Mouse (Mus musculus): ENCODE data around the gene Il33.

DNA sequence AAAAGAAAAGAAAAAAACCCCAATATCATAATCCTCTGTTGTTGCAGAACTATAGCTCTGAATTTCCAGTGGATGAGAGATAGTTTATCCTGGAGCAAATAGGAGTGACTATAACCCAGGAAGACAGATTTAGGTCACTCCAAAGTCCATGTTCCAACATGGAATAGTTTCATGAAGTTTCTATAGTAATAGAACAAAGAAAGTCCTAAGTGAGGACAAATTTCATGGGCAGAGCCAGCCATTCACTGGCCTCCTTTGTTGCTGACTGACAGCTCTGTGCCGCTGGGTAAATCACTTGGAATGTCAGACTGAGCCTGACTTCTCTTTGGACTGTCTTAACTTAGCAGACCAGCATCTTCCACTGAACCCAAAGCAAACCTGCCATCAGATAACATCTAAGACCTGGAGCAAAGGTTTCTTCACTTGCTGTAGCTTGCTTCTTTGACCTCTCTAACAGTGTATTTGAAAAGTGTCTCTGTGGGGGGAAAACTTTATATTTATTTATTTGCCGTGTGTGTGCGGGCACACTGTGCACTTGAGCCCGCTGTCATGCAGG, 31.1 kb upstream of the Il33 start:
- TF ChIP-seq POLR2A (IDR thresholded peaks at IDR 0.05; ENCODE audit: low read depth, low read length) (no peak), CTCF (IDR thresholded peaks at IDR 0.05; ENCODE audit: borderline replicate concordance, insufficient read depth, low read length) (no peak)

All from embryonic fibroblast, embryonic 13.5 days (primary cell).